Mouse (Mus musculus): Measurements from ENCODE around the gene Commd7. TPM values are rescaled to one million over a fixed set of nuclear protein-coding genes. Genes with fewer than 3 reads are reported as not detected.
"Not testable (repeated sequence)": the region's sequence is repeated elsewhere in the genome, so short reads cannot be mapped to it uniquely, and the experiment has no call there.

Gene Commd7
- 10 to 100 TPM; 27.2 to 27.7 TPM for total RNA-seq (2021)
- long read RNA-seq, experiment 1, transcript Commd7-201 (9 exons, 3,210 nt), result major isoform, 38 of 45 reads
- long read RNA-seq, experiment 1, partial matches to known transcripts, result 2 of 45 reads
- long read RNA-seq, experiment 1, other reads (novel, unspliced or antisense), result 4 of 45 reads
- long read RNA-seq, experiment 2, transcript Commd7-201 (9 exons, 3,210 nt), result major isoform, 26 of 29 reads
- long read RNA-seq, experiment 2, partial matches to known transcripts, result 1 of 29 reads
- long read RNA-seq, experiment 2, other reads (novel, unspliced or antisense), result 2 of 29 reads

DNA sequence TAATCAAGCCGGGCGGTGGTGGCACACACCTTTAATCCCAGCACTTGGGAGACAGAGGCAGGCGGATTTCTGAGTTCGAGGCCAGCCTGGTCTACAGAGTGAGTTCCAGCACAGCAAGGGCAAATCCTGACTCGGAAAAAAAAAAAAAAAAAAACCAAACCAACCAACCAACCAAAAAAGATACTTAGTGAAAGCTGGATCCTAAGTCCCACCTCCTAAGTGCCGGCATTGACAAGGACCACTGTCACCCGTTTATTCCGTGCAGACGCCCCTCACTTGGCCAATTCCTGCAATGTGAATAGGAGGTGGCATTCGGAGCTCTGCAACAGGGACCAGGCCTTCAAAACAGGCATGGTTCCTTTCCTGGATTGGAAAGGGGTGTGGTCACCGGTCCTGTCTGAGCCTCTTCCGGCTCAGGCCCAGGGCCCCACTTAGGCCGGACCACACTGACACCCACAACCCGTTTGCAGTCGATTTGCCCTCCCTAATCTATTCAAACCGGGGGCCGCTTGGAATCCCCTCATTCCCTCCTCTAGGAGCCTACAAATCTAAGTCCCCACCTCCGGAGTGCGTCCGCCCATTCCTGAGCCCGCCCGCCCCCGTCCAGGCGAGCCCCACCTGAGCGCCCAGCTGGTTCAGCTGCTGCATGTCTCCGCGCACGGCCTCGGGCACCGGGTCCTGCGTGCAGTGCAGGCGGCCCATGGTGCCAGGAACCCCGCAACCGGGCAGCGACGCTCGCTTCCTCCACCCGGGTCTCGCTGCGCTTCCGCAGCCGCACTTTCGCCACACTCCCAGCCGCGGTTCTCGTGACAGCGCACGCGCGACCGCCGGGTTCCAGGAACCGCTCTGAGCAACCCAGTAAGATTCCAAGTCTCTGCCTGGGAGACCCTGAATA is at the start of gene Commd7:
Commd7 (minus strand) TSS at position 806 of the 895 bp plus-strand sequence.
- peak; percentile 73 to 85 for DNase-seq (ENCODE audit: low spot score in 2 of 2)

- DNase-seq (ENCODE audit: low spot score in 2 of 2), result no peak
These were observed 47.4 kb upstream of the Commd7 start for GRCm38 (mm10) chr2:153679959-153680358.

DNA sequence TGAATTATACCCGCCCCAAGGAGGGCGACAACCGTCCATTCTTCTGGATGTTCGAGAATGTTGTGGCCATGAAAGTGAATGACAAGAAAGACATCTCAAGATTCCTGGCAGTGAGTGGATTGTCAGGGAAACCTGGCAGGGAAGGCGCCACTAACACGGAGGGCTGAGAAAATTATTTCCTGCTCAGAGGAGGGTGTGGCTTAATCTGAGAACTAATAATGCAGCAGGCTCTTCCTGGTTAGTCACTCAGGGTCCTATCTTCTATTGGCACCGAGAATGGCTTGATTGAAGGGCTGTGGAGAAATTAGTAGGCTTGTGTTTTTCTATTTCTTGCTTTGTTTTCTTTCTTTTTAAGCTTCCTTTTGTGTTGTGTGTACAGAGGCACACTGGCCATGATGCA is 45.0 kb upstream of the Commd7 start:
- no peak for DNase-seq (ENCODE audit: low spot score in 2 of 2)

GRCm38 (mm10) chr2:153676944-153677343 is 44.4 kb upstream of the Commd7 start:
- DNase-seq (ENCODE audit: low spot score in 2 of 2), result no peak

GRCm38 (mm10) chr2:153675364-153675763 is 42.8 kb upstream of the Commd7 start:
- not testable (repeated sequence) for DNase-seq (ENCODE audit: low spot score in 2 of 2)

DNA sequence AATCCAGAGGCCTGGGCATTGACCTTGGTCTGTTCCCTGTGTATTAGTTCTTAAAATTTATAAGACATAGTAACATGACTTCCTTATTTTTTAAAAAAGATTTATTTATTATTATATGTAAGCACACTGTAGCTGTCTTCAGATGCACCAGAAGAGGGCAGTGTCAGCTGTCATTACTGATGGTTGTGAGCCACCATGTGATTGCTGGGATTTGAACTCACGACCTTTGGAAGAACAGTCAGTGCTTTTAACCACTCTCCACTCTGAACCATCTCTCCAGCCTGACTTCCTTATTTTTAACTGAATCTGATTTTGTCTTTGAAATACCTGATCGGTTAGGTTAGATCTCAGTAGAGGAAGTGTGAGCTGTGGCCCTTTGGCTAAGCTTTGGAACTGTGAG is 40.0 kb upstream of the Commd7 start:
- no peak for DNase-seq (ENCODE audit: low spot score in 2 of 2)

- no peak for DNase-seq (ENCODE audit: low spot score in 2 of 2)
These were observed 37.5 kb upstream of the Commd7 start for GRCm38 (mm10) chr2:153670111-153670510.

GRCm38 (mm10) chr2:153668754-153669376 is 36.3 kb upstream of the Commd7 start:
- no peak for DNase-seq (ENCODE audit: low spot score in 2 of 2)

DNA sequence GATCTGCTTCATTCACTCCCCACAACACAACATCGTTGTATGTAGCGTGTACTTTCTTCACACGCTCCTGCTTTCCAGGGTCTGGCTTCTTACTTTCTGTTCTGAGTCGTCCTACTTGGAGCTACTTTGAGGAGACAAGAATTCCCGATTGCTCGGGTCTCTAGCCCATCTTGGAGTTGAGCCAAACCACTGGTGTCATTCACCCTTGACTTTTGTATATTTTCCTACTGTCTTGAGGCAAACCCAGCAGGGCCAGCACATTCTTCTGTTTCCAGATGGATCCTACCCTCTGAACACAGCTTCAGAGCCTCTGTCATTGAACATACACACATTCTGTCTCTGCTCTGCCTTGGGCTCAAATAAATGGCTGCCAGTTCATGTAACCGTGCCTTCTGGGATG is 32.8 kb upstream of the Commd7 start:
- no peak for DNase-seq (ENCODE audit: low spot score in 2 of 2)

DNA sequence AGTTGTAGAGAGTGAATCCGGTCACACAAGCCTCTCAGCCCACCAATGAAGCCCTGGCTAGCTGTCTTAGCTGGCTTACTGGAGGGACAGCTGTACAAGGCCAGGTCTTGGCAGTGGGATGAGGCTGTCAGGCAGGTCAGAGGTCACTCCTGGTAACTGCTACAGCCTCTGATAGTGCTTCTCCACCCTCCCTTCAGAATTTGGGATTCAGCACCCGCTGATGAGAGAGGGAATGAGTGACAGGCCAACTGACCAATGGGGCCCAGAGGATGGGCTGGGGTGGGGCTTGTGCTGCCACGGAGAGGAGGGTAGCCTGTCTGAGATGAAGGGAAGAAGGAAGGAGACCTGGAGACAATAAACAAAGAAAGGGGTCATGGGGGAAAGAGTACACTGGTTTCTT is 28.0 kb upstream of the Commd7 start:
- DNase-seq (ENCODE audit: low spot score in 2 of 2), result peak in 1 of 2 experiments; percentile 25

DNA sequence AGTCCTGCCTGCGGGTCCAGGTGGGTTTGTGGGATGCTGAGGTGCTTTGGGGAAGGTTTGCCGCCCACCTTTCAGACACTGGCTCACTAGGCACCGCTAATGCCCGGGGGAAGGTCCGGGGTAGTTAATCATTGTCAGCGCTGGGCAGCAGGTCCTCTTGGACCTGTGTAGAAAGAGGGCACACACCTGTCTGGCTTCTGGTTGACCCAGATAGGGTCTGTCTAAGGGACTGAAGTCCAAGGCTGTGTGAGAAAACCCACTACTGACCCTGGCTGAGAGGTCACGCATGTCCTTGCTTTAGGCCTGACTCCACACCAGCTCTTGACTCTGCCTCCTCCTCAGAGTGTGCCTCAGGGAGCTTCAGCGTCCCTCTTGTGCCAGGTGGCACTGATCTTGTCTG is 25.1 kb upstream of the Commd7 start:
- DNase-seq (ENCODE audit: low spot score in 2 of 2), result not testable (repeated sequence)

DNA sequence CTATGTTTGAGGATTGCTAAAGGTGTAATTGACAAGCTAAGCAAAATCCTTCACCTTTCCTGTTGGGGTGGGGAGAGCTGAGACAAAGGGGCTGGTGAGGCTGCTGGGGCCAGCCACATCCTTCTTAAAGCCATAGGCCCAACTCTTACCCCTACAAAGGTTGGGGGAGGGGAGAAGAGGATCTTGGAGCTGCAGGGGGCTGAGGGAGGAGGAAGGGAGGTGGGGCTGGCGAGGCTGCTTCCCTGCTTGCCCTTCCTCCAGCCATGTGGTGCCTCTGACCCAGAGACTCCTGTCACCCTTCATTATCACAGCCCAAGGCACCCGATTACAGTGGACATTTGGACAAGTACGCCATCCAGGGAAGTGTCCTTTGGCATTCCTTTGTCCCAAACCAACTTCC is 19.1 kb upstream of the Commd7 start:
- DNase-seq (ENCODE audit: low spot score in 2 of 2), result no peak

DNA sequence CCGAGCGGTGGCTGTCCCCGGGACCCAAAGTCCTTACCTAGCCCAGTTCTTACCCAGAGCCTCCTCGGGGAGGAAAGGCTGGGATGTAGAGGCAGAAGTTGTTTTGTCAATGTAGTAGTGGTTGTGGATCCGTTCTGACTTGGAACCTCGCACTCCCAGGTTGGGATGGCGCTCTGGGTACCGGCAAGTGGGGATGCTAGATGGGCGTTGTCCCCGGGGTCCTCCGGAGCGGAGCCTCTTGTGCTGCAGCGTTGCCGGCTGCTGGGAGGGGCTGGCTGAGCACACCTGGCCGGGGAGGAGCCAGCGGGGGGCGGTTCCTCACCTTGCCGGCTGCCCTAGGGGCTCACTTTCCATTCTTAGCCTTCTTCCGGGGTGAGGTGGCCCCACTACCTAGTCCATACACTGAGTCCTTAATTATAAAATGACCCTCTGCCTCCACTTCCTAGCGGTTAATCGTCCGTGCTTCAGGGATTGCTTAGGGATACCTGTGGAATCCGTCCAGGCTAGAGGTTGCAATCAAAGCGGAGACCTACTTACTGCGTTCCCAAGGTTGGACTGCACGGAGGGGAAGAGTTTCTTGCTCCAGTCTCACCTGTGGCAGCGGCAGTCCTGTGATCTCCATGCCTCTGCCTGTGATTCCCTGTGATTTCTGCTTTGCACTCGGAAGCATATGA is 17.6 kb upstream of the Commd7 start:
- no peak for DNase-seq (ENCODE audit: low spot score in 2 of 2)

DNA sequence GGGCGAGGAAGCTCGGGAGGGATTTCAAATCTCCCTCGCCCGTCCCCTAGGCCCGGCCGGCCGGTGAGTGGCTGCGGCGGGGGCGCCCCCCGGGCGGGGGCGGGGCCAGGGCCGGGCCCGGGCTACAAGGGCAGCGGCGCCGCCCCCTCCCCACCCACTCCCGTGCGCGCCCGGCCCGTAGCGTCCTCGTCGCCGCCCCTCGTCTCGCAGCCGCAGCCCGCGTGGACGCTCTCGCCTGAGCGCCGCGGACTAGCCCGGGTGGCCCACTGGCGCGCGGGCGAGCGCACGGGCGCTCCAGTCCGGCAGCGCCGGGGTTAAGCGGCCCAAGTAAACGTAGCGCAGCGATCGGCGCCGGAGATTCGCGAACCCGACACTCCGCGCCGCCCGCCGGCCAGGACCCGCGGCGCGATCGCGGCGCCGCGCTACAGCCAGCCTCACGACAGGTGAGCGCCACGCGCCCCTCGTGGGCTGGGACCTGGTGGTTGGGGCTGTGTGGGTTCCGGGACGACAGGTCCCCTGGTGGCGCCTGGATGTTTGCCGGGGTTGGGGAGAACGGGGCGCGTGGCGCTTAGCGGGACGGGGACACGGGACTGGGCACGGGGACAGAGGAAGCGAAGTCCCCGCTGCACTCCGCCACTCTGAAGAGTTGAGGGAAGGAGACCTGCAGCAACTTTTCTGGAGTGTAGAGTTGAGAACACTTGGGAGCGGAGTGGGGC is 16.9 kb upstream of the Commd7 start, which contains the start of gene Dnmt3b:
Dnmt3b (plus strand) TSS at position 153 of the 716 bp plus-strand sequence.
- peak; percentile 58 to 71 for DNase-seq (ENCODE audit: low spot score in 2 of 2)

GRCm38 (mm10) chr2:153648773-153649297 is 16.3 kb upstream of the Commd7 start:
- DNase-seq (ENCODE audit: low spot score in 2 of 2), result no peak

DNA sequence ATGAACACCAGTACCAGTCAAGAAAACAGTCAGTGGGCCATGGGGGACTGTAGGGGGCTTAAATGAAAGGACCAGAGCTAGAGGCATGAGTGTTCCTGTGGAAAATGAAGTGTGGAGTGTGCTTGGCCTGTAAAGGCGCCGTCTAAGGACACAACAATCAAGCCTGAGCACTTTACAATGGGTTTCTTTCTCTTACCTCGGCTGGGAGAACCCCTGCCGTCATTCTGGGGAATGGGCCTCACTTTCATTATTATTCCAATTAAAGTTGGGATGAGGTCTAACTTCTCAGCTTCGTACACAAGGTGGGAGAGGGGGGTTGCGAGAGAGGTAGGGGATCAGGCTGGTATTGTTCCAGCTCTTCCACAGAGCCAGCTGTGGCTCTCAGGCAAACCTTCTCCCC is 10.4 kb upstream of the Commd7 start:
- no peak for DNase-seq (ENCODE audit: low spot score in 2 of 2)

DNA sequence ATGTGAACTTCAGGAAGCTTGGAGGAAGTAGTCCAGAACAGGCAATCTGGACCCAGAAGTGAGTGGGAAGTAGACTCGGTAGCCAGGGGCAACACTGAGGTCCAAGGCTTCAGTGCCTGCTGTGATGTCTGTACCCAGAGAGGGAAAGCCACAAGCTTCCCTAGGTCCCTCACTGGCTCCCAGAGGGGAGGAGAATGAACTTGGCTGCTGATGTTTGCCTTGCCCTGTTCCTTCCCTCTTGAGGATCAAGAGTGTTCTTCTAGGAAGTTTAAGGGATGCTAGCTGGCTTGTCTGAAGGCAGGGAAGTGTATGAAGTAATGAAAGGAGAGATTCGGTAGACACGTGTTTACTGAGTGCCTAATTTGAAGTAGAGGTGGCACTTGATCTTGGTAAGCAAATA is 9.9 kb upstream of the Commd7 start:
- DNase-seq (ENCODE audit: low spot score in 2 of 2), result no peak

- DNase-seq (ENCODE audit: low spot score in 2 of 2), result no peak
These were observed 6.5 kb upstream of the Commd7 start for GRCm38 (mm10) chr2:153638977-153639680.

- no peak for DNase-seq (ENCODE audit: low spot score in 2 of 2)
These were observed 678 bp upstream of the Commd7 start for GRCm38 (mm10) chr2:153633259-153633658.

GRCm38 (mm10) chr2:153632871-153633226 is 268 bp upstream of the Commd7 start:
- DNase-seq (ENCODE audit: low spot score in 2 of 2), result no peak
